Mouse (Mus musculus): ENCODE results near the gene Heca.
"Not testable (repeated sequence)": the region's sequence is repeated elsewhere in the genome, so short reads cannot be mapped to it uniquely, and the experiment has no call there.

Heca gene

DNA sequence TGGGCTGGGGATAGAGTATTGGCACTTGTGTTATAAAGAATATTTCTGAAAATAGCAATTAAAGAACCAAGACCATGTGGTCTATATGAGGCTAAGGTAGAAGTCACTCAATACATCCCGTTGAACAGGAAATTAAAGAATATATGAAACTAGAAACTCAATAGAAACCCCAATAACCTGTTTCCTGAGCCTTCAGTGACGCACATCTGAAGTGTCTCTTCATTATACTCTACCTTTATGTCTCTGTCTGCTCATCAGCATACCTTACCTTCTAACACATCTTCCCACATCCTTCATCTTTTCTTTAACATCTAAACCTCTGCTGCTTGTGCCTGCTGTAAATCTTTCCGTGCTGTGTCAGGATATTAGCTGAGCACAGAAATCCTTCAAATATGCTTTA is 67.8 kb downstream of the Heca start:
- DNase-seq, result no peak

DNA sequence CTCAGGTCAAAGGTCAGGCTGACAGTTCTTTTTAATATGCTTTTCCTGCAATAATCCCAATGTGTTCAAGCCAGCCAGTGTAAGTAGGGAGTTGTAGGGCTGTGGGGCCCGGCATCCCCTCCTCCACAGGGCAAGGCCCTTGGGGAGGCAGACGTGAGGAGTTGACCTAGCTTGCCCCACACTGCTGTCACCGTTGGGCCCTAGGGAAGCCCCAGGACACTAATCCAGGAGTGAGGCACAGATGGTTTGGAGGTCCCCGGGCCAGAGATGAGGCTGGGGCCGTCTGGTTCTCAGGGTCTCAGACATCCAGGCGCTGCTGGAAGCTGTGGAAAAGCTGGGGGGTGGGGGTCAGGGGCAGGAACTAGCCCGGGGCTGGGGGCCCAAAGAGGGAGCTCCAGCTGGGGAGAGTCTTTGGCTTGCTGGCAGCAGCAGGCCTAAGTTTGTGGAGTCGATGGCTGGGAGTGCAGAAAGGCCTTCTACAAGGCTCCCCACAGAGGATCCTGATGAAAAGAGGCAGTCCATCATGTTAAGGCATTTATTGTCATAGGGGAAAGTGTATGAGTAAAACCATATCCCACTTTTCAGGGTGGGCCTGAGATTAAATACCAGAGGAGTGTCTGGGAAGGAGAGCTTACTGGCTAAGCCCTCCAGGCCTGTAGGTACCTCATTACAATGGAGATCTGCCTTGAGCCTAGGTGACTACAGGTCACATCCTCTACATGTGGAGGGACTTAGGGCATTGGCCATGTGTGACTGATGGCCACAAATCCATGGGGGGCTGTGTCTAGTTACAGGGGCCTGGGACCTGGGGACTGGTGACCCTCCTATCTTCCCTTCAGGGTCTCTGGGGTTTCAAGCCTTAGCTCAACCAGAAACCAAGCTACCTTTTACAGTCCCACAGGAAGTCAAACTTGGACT is 69.6 kb downstream of the Heca start:
- no peak for DNase-seq

GRCm38 (mm10) chr10:17869822-17870662 is 77.8 kb downstream of the Heca start:
- peak; percentile 63 for DNase-seq

- no peak for DNase-seq
Observed at GRCm38 (mm10) chr10:17860701-17861480, 87.0 kb downstream of the Heca start.

DNA sequence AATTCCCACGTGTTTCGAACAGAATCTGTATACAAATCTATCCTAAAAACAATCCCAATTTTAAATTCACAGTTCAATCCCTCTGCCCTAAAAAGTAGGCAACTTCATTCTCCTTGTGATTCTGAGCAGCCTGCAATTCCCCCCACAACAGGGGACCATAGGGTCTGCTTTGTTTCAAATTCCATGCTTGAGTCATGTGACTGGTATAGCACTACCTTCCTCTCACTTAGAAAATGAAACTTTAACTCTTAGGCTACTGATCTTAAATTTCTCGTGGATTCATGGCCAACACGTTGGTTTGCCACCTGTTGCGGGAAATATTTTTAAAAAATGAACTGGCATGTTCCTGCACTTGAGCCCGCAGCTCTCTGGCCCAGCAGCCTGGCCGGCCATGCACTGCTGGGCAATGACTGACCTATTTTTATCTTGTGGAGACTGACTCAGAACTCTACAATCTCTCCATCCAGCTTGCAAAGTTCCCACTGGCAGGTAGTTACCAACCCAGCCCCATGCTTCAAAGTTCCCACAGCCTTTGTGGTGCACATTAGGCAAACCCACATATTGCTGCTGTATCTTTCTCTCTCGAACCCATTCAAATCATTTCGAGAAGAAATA is 90.1 kb downstream of the Heca start:
- DNase-seq, result no peak

DNA sequence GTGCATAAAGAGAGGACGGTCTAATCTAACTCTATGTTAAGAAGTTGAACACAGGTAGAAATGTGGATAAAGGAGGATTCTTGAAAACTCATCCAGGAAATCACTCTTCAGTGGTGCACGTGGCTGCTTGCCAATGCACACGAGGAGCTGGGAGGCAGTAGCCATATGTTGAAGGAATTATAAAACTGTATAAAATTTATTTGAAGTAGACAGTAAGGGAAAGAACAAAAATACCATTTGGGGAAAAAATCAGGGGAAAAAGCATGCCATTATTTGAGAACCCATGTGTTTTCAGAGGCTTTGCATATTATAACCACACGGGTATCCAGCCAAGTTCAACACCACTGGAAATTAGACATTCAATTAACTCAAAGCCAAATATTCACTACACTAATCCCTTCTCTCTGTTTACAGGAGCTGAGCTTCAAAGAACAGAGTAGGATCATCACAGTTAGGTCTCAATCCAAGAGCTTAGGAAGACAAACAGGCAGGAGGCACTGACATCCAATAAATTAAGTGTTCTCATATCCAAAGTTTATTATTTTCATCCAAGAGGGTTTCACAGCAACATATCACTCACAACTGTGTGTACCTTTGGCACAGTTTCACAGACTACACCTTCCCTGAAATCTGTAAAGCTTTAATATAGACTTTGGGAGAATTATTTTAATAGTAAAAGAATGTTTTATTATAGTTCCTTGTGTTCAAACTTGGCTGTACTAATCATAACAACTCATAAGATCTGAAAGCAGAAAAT is 102.9 kb downstream of the Heca start:
- peak; percentile 51 for DNase-seq

DNA sequence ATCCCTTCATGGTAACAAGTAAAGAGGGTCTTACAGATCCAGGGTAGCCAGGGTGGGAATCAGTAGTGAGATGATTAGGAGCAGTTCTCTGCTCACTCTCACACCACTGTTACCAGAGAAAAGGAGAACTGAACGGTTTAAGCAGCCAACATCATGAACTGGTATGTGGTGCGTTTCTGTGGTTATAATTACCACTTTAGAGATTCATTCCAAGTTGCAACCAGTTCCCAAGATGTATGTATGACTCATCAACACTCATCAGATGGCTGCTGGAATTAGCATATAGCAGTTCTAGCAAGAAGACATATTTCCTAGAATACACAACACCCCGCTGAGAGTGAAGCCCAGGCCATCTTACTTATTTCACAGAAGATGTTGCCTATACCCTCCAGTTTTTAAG is 105.8 kb downstream of the Heca start:
- DNase-seq, result no peak

- DNase-seq, result no peak
Observed at GRCm38 (mm10) chr10:17836275-17836674, 111.6 kb downstream of the Heca start.

DNA sequence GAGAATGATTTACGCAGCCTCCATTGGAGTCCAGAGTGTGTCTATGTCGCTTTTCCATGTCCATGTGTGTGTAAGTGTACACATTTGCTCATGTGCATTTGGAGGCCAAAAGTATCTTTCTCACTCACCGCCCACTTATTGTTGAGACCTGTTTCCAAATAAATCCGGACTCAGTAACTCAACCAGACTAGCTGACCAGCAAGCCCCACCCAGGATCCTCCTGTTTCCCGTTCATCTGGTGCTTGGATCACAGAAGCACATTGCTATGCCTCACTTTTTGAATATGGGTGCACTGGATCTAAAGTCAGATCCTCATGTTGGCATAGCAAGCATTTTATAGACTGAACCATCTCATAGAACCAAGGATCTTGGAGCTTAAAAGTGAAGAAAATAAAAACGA is 112.8 kb downstream of the Heca start:
- DNase-seq, result no peak

- DNase-seq, result no peak
Observed at GRCm38 (mm10) chr10:17831041-17831440, 116.8 kb downstream of the Heca start.

- DNase-seq, result no peak
Observed at GRCm38 (mm10) chr10:17829205-17829604, 118.7 kb downstream of the Heca start.

DNA sequence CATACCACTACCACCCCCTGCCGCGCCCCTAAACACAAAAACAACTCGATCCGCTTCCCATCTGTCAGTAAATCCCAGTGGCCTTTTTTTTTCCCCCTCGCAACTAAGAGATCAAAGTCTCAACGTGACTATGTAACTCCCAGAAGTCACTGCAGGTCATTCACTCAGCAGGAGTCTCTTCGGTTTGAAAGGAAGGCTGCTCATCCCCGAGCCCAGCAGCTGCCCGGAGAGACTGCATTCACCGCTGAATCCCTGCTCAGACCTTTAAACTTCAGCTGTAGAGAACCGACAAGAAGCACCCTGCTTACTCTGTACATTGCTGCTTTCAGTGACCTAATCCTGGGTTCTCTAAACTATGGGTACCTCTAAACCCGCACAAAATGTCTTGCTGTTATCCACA is 120.5 kb downstream of the Heca start:
- DNase-seq, result no peak

GRCm38 (mm10) chr10:17820422-17820821 is 127.4 kb downstream of the Heca start:
- DNase-seq, result not testable (repeated sequence)
